Mouse (Mus musculus) stomach, postnatal 0 days (tissue): ENCODE measurements around the gene Nrxn3. TPM values are rescaled to one million over a fixed set of nuclear protein-coding genes. Genes with fewer than 3 reads are reported as not detected.

Source experiments
- ATAC-seq: fragments of 200-750 bp; cut with Nextera tagmentation; 2 replicates; pipeline ENCODE4 v1.8.0; 2017; ENCODE audit not compliant: low FRiP score, low TSS enrichment
- DNase-seq: peaks from one replicate; pipeline ENCODE4 v3.0.0-alpha.2; 2016; ENCODE audit warnings: low spot score
- H3K27ac ChIP-seq: fragments of 300-500 bp; sonication (generic); replicated peaks from 2 replicates; pipeline ENCODE4 v1.5.1; 2014; ENCODE audit warnings: mild to moderate bottlenecking, control low read depth
- H3K27me3 ChIP-seq: fragments of 300-500 bp; sonication (generic); 2 replicates; pipeline ENCODE4 v1.6.1; 2014; ENCODE audit warnings: low read length; ENCODE audit not compliant: control insufficient read depth, insufficient read depth
- H3K36me3 ChIP-seq: fragments of 300-500 bp; sonication (generic); 2 replicates; pipeline ENCODE4 v1.6.1; 2014; ENCODE audit warnings: low read length, mixed read lengths; ENCODE audit not compliant: control insufficient read depth, insufficient read depth
- H3K4me1 ChIP-seq: fragments of 300-500 bp; sonication (generic); replicated peaks from 2 replicates; pipeline ENCODE4 v1.6.1; 2014; ENCODE audit warnings: antibody characterized with exemption; ENCODE audit not compliant: control insufficient read depth, insufficient read depth
- H3K4me2 ChIP-seq: fragments of 300-500 bp; sonication (generic); replicated peaks from 2 replicates; pipeline ENCODE4 v1.6.1; 2014; ENCODE audit warnings: low read depth, mild to moderate bottlenecking, control low read depth, moderate library complexity
- H3K4me3 ChIP-seq: fragments of 300-500 bp; sonication (generic); 2 replicates; pipeline ENCODE4 v1.5.1; 2014; ENCODE audit warnings: low read depth, low read length, control low read depth
- H3K9ac ChIP-seq: fragments of 300-500 bp; sonication (generic); 2 replicates; pipeline ENCODE4 v1.6.1; 2014; ENCODE audit warnings: mild to moderate bottlenecking, low read length, control low read depth, mixed read lengths
- H3K9me3 ChIP-seq: fragments of 300-500 bp; sonication (generic); 2 replicates; pipeline ENCODE4 v1.6.1; 2016; ENCODE audit warnings: low read length; ENCODE audit not compliant: control insufficient read depth
- CTCF ChIP-seq: IDR thresholded peaks from 2 replicates; pipeline ENCODE4 v1.5.1; 2016; ENCODE audit warnings: antibody characterized with exemption, low read depth, mild to moderate bottlenecking, moderate library complexity
- EP300 ChIP-seq: optimal IDR thresholded peaks from 2 replicates; pipeline ENCODE3; 2016; ENCODE audit warnings: antibody characterized with exemption
- WGBS: fragments of 180-500 bp; shearing (Covaris S2); extraction: QIAGEN DNeasy Blood & Tissue Kit; methylation state at CpG from one replicate; pipeline ENCODE4 v1.1.7; 2014; 5-methylcytosine and 5-hydroxymethylcytosine counted together
- polyA plus RNA-seq: library from polyadenylated mRNA; unstranded; fragments of >200 nt; fragmentation: Nextera tagmentation; extraction: Ambion mirVana; gene quantifications from 2 replicates; pipeline ENCODE4 v1.2.1, GENCODE M21; 2015

Gene Nrxn3
- polyA plus RNA-seq, 1 experiment from 2014 or later: 1.0 TPM

DNA sequence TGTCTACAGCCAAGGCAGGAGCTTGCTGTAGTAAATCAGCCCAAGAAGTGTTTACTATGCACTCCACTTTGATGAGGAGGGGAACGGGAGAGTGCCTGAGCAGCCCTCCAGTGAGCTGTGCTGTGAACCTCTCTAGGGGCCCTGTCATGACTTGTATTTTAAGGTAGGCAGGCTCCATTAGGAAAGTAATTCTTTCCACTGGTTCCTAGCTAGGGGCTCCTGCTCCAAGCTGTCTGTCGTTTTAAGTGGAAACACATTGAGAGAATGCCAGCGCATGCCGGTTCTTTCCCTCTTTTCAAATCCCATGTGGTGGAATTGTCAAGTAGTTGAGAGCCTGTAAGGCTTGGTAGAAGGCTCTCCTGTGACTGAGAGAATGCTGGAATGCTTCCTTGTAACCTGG, 1091.9 kb downstream of the Nrxn3 start:
- WGBS: 52% methylated on average over 4 of the region's 4 CpGs
- Histone ChIP-seq H3K4me2 (no peak overlapping the region), H3K4me3 (no peak overlapping the region), H3K27me3 (no peaks in the 10 kb centered on the region), H3K27ac (no peak overlapping the region), H3K36me3 (no peaks in the 10 kb centered on the region), H3K9ac (no peak overlapping the region), H3K4me1 (no peaks in the 10 kb centered on the region), H3K9me3 (no peaks in the 10 kb centered on the region)
- ATAC-seq (no peak), DNase-seq (no peak)
- no peak for TF ChIP-seq EP300
- no peak for TF ChIP-seq CTCF

GRCm38 (mm10) chr12:89817072-89817773, 1094.5 kb downstream of the Nrxn3 start:
- Histone ChIP-seq H3K27me3 (no peaks in the 10 kb centered on the region), H3K4me3 (no peak overlapping the region), H3K36me3 (no peaks in the 10 kb centered on the region), H3K4me1 (no peaks in the 10 kb centered on the region), H3K27ac (no peak overlapping the region), H3K4me2 (no peak overlapping the region), H3K9me3 (no peaks in the 10 kb centered on the region), H3K9ac (no peak overlapping the region)
- no peak for DNase-seq
- TF ChIP-seq CTCF (no peak), EP300 (no peak)
- ATAC-seq: no peak
- 68% methylated on average over 9 of the region's 9 CpGs for WGBS

DNA sequence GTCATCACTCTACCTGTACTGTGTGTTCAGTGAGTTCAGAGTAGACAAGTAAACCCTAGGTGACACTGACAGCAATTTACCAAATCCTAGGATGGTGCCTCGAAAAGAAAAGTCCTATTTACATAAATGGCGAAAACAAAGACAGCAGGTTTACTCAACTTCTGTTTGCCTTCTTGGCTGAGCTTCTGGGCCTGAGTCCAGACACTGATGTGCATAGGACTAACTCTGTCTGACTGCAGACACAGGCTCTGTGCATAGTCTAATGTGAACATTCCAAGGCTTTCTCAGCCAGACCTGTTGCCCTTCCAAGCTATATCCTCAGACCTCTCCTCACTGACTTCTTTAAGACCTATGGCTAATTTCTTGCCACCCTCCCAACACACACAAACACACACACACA, 1095.5 kb downstream of the Nrxn3 start:
- H3K4me2 ChIP-seq: no peak overlapping the region
- no peak overlapping the region for H3K4me3 ChIP-seq
- H3K36me3 ChIP-seq: no peaks in the 10 kb centered on the region
- no peak overlapping the region for H3K27ac ChIP-seq
- ATAC-seq (no peak), DNase-seq (no peak)
- no peaks in the 10 kb centered on the region for H3K27me3 ChIP-seq
- no peaks in the 10 kb centered on the region for H3K9me3 ChIP-seq
- WGBS: 34% methylated on average over 2 of the region's 2 CpGs
- no peaks in the 10 kb centered on the region for H3K4me1 ChIP-seq
- no peak overlapping the region for H3K9ac ChIP-seq
- TF ChIP-seq EP300 (no peak), CTCF (no peak)

- no peak overlapping the region for H3K27ac ChIP-seq
- 44% methylated on average over 4 of the region's 4 CpGs for WGBS
- H3K4me3 ChIP-seq: no peak overlapping the region
- H3K9me3 ChIP-seq: no peaks in the 10 kb centered on the region
- H3K36me3 ChIP-seq: no peaks in the 10 kb centered on the region
- no peaks in the 10 kb centered on the region for H3K4me1 ChIP-seq
- no peaks in the 10 kb centered on the region for H3K27me3 ChIP-seq
- no peak overlapping the region for H3K4me2 ChIP-seq
- no peak overlapping the region for H3K9ac ChIP-seq
- ATAC-seq: no peak
- no peak for DNase-seq
- TF ChIP-seq CTCF (no peak), EP300 (no peak)
Observed at GRCm38 (mm10) chr12:89822141-89822540, 1099.5 kb downstream of the Nrxn3 start.

DNA sequence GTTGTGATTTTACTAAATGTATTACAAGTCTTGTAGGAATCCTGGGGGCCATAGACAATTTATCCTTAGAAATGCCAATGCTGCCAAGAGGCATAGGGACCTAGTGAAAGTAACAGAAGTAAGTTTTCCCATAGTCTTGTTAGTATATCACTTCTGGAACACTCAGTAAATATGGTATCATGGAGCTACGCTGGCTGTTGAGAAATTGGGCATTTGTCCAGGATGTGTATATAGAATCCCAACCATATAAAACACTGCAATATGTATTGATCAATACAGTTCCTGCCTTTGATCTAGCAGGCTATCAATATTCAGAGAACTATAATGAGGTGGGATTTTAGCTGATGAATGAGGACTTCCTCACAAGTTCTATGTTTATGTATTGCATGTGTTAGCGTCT, 1107.3 kb downstream of the Nrxn3 start:
- no peaks in the 10 kb centered on the region for H3K9me3 ChIP-seq
- TF ChIP-seq EP300 (no peak), CTCF (no peak)
- DNase-seq: no peak
- H3K36me3 ChIP-seq: no peaks in the 10 kb centered on the region
- H3K9ac ChIP-seq: no peak overlapping the region
- H3K4me2 ChIP-seq: no peak overlapping the region
- no peak for ATAC-seq
- H3K27ac ChIP-seq: no peak overlapping the region
- H3K4me3 ChIP-seq: no peak overlapping the region
- H3K4me1 ChIP-seq: no peaks in the 10 kb centered on the region
- H3K27me3 ChIP-seq: no peaks in the 10 kb centered on the region
- WGBS: 60% methylated on average over 2 of the region's 2 CpGs

DNA sequence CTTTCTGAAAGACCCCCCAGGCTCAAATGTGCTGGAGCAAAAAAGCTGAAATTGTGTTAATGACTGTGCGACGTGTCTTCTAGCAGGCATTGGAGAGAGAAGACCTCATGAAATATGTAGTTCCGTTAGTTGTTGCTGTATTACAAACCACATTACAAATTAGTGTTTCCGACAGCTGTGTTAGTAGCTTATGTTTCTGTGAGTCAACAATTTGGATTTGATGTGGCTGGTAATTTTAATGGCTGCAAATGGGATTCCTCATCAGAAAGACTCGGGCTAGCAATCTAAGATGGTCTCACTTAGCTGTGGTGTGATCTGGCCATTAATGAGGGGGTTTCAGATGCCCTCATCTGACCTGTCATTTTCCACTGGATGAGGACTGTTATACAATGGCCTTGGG, 1107.7 kb downstream of the Nrxn3 start:
- Histone ChIP-seq H3K4me1 (no peaks in the 10 kb centered on the region), H3K27me3 (no peaks in the 10 kb centered on the region), H3K4me2 (no peak overlapping the region), H3K27ac (no peak overlapping the region), H3K9ac (no peak overlapping the region), H3K9me3 (no peaks in the 10 kb centered on the region), H3K36me3 (no peaks in the 10 kb centered on the region), H3K4me3 (no peak overlapping the region)
- TF ChIP-seq CTCF: no peak
- no peak for TF ChIP-seq EP300
- ATAC-seq (no peak), DNase-seq (no peak)
- WGBS: 78% methylated on average over 5 of the region's 5 CpGs
